Mouse (Mus musculus) forebrain, postnatal 0 days (tissue): ENCODE results near the gene Rergl. TPM values are rescaled to one million over a fixed set of nuclear protein-coding genes. Genes with fewer than 3 reads are reported as not detected.
A peak's percentile ranks its signal among the peaks of the same experiment; 100 is the strongest.

Source experiments
- ATAC-seq: fragments of 200-750 bp; cut with Nextera tagmentation; 2 replicates; pipeline ENCODE4 v1.8.0; 2017; ENCODE audit warnings: mild to moderate bottlenecking, moderate library complexity
- DNase-seq: peaks from one replicate; pipeline ENCODE4 v3.0.0-alpha.2; 2015
- H3K27ac ChIP-seq: fragments of 300-500 bp; sonication (generic); 2 replicates; pipeline ENCODE4 v1.5.1; 2014; ENCODE audit warnings: low read depth, mild to moderate bottlenecking, antibody characterized with exemption, low read length, moderate library complexity, mixed read lengths
- H3K27me3 ChIP-seq: fragments of 300-500 bp; sonication (generic); 2 replicates; pipeline ENCODE4 v1.6.1; 2014; ENCODE audit warnings: mild to moderate bottlenecking, low read length, mixed read lengths; ENCODE audit not compliant: insufficient read depth
- H3K36me3 ChIP-seq: fragments of 300-500 bp; sonication (generic); 2 replicates; pipeline ENCODE4 v1.6.1; 2014; ENCODE audit warnings: mild to moderate bottlenecking, moderate library complexity; ENCODE audit not compliant: insufficient read depth
- H3K4me1 ChIP-seq: fragments of 300-500 bp; sonication (generic); 2 replicates; pipeline ENCODE4 v1.6.1; 2014; ENCODE audit warnings: antibody characterized with exemption; ENCODE audit not compliant: insufficient read depth
- H3K4me2 ChIP-seq: fragments of 300-500 bp; sonication (generic); 2 replicates; pipeline ENCODE4 v1.6.1; 2014; ENCODE audit warnings: low read depth, mild to moderate bottlenecking, moderate library complexity
- H3K4me3 ChIP-seq: fragments of 300-500 bp; sonication (generic); 2 replicates; pipeline ENCODE4 v1.5.1; 2014; ENCODE audit warnings: low read depth, low read length, mixed read lengths
- H3K9ac ChIP-seq: fragments of 300-500 bp; sonication (generic); 2 replicates; pipeline ENCODE4 v1.6.1; 2014; ENCODE audit warnings: mild to moderate bottlenecking
- H3K9me3 ChIP-seq: fragments of 300-500 bp; sonication (generic); 2 replicates; pipeline ENCODE4 v1.6.1; 2016; ENCODE audit warnings: low read length
- CTCF ChIP-seq: sonication (generic); IDR thresholded peaks from 2 replicates; pipeline ENCODE4 v1.5.1; 2016; ENCODE audit warnings: antibody characterized with exemption, control low read depth, low read depth
- WGBS: fragments of 180-500 bp; shearing (Covaris S2); extraction: QIAGEN DNeasy Blood & Tissue Kit; methylation state at CpG from one replicate; pipeline ENCODE4 v1.1.7; 2014; 5-methylcytosine and 5-hydroxymethylcytosine counted together
- polyA plus RNA-seq: library from polyadenylated mRNA; unstranded; fragments of >200 nt; fragmentation: Nextera tagmentation; extraction: Ambion mirVana; gene quantifications from 2 replicates; pipeline ENCODE4 v1.2.1, GENCODE M21; 2015
- total RNA-seq: library from RNA; depleted of rRNA; stranded (reverse); fragments of >200 nt; gene quantifications from 2 replicates; pipeline ENCODE4 v1.2.3, GENCODE M21; 2014; rRNA removed

The Rergl gene
- total RNA-seq (not detected in 2 replicates), polyA plus RNA-seq (not detected in 2 replicates)

DNA sequence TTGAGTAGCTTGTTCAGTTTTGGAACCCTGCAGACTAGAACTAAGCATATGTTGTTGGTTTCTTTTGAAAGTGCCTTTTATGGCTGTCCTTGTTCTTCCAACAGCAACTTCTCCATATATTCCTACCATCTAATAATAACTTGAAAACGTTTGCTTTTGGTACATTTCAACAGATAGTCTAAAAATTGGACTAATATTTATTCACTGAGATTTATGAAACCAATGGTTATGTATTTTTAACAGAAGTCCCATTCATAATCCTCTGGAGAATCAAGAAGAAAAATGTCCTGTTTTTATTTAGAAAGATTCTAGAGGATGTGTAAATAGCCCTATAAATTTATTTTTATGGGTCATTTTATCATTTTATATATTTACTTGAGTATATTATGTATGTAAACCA lies at the start of gene Rergl:
Gene Rergl, minus strand, starts transcription at position 101 of the 400 bp plus-strand sequence.
- Histone ChIP-seq H3K9me3 (no peaks in the 10 kb centered on the region), H3K4me3 (no peak within 1 kb of the TSS), H3K36me3 (no peaks in the 10 kb centered on the region), H3K4me2 (no peak within 1 kb of the TSS), H3K27ac (no peak within 1 kb of the TSS), H3K4me1 (no peaks in the 10 kb centered on the region), H3K9ac (no peak within 1 kb of the TSS), H3K27me3 (no peaks in the 10 kb centered on the region)
- DNase-seq (no peak), ATAC-seq (no peak)
- WGBS, result 40% methylated on average over 1 of the region's 1 CpGs
- TF ChIP-seq CTCF, result no peak

DNA sequence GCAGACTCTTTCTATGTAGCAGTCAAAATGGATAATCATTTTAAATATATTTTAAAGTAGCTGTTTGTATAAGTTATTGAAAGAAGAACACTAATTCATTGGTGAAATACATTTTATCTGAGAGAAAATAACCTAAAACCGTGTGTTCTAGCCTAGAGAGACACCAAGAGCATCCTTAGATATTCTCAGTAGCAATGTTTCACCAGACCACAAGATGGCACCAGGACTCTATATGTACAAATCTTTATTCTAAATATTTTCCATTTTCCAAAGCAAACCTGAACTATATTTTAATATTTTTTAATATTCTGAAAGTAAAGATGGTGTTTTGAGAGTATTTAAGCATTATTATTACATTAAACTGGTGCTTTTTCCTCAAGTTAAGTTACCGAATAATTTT lies 36.7 kb upstream of the Rergl start:
- no peak overlapping the region for H3K27ac ChIP-seq
- H3K36me3 ChIP-seq, result no peaks in the 10 kb centered on the region
- DNase-seq, result peak; percentile 46
- H3K4me3 ChIP-seq, result no peak overlapping the region
- 54% methylated on average over 2 of the region's 2 CpGs for WGBS
- H3K9me3 ChIP-seq, result no peaks in the 10 kb centered on the region
- TF ChIP-seq CTCF, result peak; percentile 66
- ATAC-seq, result no peak
- no peak overlapping the region for H3K9ac ChIP-seq
- H3K4me2 ChIP-seq, result no peak overlapping the region
- no peaks in the 10 kb centered on the region for H3K27me3 ChIP-seq
- no peaks in the 10 kb centered on the region for H3K4me1 ChIP-seq

DNA sequence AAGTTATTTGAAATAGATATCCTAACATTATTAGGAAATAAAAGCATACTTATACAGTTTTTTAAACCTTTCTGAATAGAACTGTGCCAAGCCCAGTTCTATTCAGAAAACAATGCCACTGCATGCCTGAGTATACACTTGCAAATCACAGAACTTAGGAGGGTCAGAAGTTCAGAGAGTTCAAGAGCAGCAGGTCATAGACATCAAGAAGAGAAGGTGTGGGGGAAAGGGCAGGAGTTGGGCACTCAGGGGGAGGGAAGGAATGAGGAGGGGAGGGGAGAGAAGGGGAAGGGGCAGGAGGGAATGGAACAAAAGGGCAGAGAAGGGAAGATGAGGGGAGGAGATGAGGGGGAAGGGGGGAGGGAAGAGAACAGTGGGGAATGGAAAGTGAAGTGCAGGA lies 23.6 kb upstream of the Rergl start:
- no peak for ATAC-seq
- no peaks in the 10 kb centered on the region for H3K36me3 ChIP-seq

DNA sequence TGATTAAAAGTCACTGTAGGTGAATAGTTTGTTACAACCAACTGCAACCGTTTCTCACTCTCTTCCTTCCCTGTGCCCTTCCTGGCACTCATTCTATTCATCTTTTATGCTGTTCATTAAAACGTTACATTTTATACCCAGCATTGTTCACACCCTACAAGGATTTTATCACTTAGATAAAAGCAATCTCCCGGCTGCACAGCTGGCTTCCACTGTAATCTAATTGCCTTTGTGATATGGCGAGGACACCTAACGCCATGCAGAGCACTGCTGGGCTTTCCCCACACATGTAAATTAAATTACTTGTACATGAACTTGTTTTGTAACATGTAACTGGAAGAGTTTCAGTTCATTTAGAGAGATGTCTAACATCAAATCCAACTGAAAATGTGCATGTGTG lies 22.5 kb upstream of the Rergl start:
- H3K27me3 ChIP-seq, result no peaks in the 10 kb centered on the region
- ATAC-seq (no peak), DNase-seq (no peak)
- H3K27ac ChIP-seq, result no peak overlapping the region
- 22% methylated on average over 5 of the region's 5 CpGs for WGBS
- no peak overlapping the region for H3K4me3 ChIP-seq
- no peaks in the 10 kb centered on the region for H3K4me1 ChIP-seq
- no peak overlapping the region for H3K9ac ChIP-seq
- H3K4me2 ChIP-seq, result no peak overlapping the region
- no peaks in the 10 kb centered on the region for H3K9me3 ChIP-seq
- H3K36me3 ChIP-seq, result no peaks in the 10 kb centered on the region
- no peak for TF ChIP-seq CTCF

More for the DNA sequence above, 23.6 kb upstream of the Rergl start:
- Histone ChIP-seq H3K4me2 (no peak overlapping the region), H3K27me3 (no peaks in the 10 kb centered on the region), H3K27ac (no peak overlapping the region), H3K9me3 (no peaks in the 10 kb centered on the region), H3K4me3 (no peak overlapping the region), H3K9ac (no peak overlapping the region), H3K4me1 (no peaks in the 10 kb centered on the region)
- no peak for DNase-seq
- no peak for TF ChIP-seq CTCF

DNA sequence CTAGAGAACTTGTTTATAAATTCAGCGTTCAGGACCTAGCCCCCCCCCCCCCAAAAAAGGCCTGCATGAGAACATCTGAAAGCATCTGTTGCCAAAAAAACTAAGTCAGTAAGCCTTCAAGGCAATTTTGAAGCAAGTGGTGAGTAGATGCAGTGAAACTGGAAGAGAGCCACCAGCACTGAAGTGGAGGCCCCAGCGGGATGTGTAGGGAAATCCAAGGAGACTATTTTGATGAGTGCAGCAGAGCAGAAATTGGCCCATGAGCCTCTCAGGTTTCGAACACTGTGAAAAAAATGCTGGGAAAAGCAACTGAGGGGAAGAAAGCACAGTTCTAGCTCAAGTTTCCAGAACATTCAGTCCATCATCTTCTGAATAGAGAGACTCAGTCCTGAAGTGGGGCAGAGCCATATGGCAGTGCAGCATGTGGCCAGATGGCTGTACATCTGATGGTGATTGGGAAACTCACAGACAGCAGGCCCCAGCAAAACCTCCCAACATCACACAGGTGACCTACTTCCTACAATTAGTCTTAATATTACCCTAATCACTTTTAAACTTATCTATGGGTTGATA lies 13.2 kb upstream of the Rergl start:
- Histone ChIP-seq H3K27me3 (no peaks in the 10 kb centered on the region), H3K9ac (no peak overlapping the region), H3K4me2 (no peak overlapping the region), H3K9me3 (no peaks in the 10 kb centered on the region), H3K4me1 (no peaks in the 10 kb centered on the region), H3K27ac (no peak overlapping the region), H3K4me3 (no peak overlapping the region), H3K36me3 (no peaks in the 10 kb centered on the region)
- 79% methylated on average over 3 of the region's 3 CpGs for WGBS
- ATAC-seq (no peak), DNase-seq (no peak)
- TF ChIP-seq CTCF, result no peak

DNA sequence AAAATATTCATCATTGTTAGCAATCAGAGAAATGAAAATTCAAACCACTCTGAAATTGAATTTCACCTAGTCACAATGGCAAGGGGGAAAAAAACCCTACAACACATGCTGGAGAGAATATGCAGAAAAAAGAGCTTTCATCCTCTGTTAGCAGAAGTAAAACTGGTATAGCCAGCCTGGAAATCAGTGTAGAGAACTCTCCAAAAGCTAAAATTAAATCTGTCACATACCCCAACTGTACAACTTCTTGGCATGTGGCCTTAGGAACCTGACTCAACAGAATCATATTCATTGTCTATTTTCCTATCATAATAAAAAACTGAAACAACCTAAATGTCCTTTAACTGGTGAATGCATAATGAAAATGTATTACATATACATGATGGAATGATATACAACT lies 22.0 kb downstream of the Rergl start:
- DNase-seq (no peak), ATAC-seq (no peak)
- Histone ChIP-seq H3K9ac (no peak overlapping the region), H3K9me3 (no peaks in the 10 kb centered on the region), H3K36me3 (no peaks in the 10 kb centered on the region), H3K27me3 (no peaks in the 10 kb centered on the region), H3K4me2 (no peak overlapping the region), H3K27ac (no peak overlapping the region), H3K4me1 (no peaks in the 10 kb centered on the region), H3K4me3 (no peak overlapping the region)
- TF ChIP-seq CTCF, result no peak

DNA sequence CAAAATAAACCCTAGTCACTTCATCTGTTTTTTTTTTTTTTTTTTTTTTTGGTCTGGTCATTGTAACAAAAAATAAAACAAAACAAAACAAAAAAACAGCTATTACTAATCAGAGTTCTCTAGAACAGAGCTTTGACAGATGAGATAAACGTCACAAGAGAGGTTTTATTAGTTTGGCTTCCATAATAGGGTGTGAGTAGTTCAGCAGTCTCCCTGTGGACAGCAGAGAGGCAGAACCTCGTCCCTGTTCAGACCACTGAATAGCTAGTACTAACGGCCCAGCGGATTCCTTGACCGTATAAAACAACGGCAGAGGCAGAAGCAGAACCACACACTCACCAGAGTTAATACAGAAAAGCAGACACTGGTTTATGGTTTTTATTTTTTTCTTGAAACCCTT lies 36.8 kb downstream of the Rergl start:
- H3K27ac ChIP-seq, result no peak overlapping the region
- H3K36me3 ChIP-seq, result no peaks in the 10 kb centered on the region
- H3K27me3 ChIP-seq, result no peaks in the 10 kb centered on the region

DNA sequence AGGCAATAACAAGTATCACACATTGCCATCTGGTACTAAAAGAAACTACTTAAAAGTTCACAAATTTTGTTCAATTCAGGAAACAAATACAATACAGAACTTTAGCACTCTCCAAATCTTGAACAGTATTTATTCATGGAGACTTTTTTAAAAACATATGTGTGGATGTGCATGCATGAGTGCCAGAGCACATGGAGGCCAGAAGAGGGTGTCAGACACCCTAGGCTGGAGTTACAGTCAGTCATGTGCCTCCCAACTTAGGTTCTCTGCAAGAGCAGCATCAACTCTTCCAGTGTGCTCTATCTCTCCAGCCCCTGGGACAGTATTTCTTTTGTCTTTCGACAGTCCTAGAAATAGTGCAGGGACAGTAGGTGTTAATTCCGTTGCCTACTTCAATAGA lies 37.5 kb downstream of the Rergl start:
- no peaks in the 10 kb centered on the region for H3K36me3 ChIP-seq
- H3K9me3 ChIP-seq, result no peaks in the 10 kb centered on the region
- H3K4me1 ChIP-seq, result no peaks in the 10 kb centered on the region
- DNase-seq (peak; percentile 10), ATAC-seq (peak; percentile 55; the same call in 1 of the 2 replicates)
- H3K4me3 ChIP-seq, result no peak overlapping the region
- H3K9ac ChIP-seq, result no peak overlapping the region
- H3K27me3 ChIP-seq, result no peaks in the 10 kb centered on the region
- no peak overlapping the region for H3K27ac ChIP-seq
- no peak for TF ChIP-seq CTCF
- H3K4me2 ChIP-seq, result no peak overlapping the region
- 90% methylated on average over 2 of the region's 2 CpGs for WGBS

More for the DNA sequence above, 36.8 kb downstream of the Rergl start:
- ATAC-seq, result no peak
- no peak overlapping the region for H3K4me2 ChIP-seq
- H3K4me1 ChIP-seq, result no peaks in the 10 kb centered on the region
- H3K9me3 ChIP-seq, result no peaks in the 10 kb centered on the region
- no peak overlapping the region for H3K4me3 ChIP-seq
- H3K9ac ChIP-seq, result no peak overlapping the region
- TF ChIP-seq CTCF, result no peak
- 68% methylated on average over 6 of the region's 6 CpGs for WGBS
- DNase-seq, result no peak
